Mouse (Mus musculus) neural tube, embryonic 14.5 days (tissue): ENCODE results near the gene Wdfy4. TPM values are rescaled to one million over a fixed set of nuclear protein-coding genes. Genes with fewer than 3 reads are reported as not detected.

Source experiments
- ATAC-seq: fragments of 200-750 bp; cut with Nextera tagmentation; 2 replicates; pipeline ENCODE4 v1.8.0; 2017; ENCODE audit warnings: low read depth, mild to moderate bottlenecking, moderate TSS enrichment, moderate library complexity
- H3K27ac ChIP-seq: fragments of 300-500 bp; sonication (generic); 2 replicates; pipeline ENCODE4 v1.5.1; 2014; ENCODE audit warnings: low read depth, mild to moderate bottlenecking, control low read depth, low read length, moderate library complexity, mixed read lengths
- H3K27me3 ChIP-seq: fragments of 300-500 bp; sonication (generic); 2 replicates; pipeline ENCODE4 v1.6.1; 2014; ENCODE audit warnings: low read length; ENCODE audit not compliant: control insufficient read depth, insufficient read depth
- H3K36me3 ChIP-seq: fragments of 300-500 bp; sonication (generic); 2 replicates; pipeline ENCODE4 v1.6.1; 2014; ENCODE audit warnings: low read length, mixed read lengths; ENCODE audit not compliant: control insufficient read depth, insufficient read depth
- H3K4me1 ChIP-seq: fragments of 300-500 bp; sonication (generic); 2 replicates; pipeline ENCODE4 v1.6.1; 2014; ENCODE audit warnings: low read length; ENCODE audit not compliant: control insufficient read depth, insufficient read depth
- H3K4me2 ChIP-seq: fragments of 300-500 bp; sonication (generic); 2 replicates; pipeline ENCODE4 v1.6.1; 2014; ENCODE audit warnings: mild to moderate bottlenecking, low read depth, low read length, control low read depth
- H3K4me3 ChIP-seq: fragments of 300-500 bp; sonication (generic); 2 replicates; pipeline ENCODE4 v1.5.1; 2014; ENCODE audit warnings: low read depth, low read length, control low read depth, mixed read lengths
- H3K9ac ChIP-seq: fragments of 300-500 bp; sonication (generic); replicated peaks from 2 replicates; pipeline ENCODE4 v1.6.1; 2014; ENCODE audit warnings: low read depth, mild to moderate bottlenecking, control low read depth, low read length, mixed read lengths
- H3K9me3 ChIP-seq: fragments of 300-500 bp; sonication (generic); 2 replicates; pipeline ENCODE4 v1.6.1; 2016; ENCODE audit warnings: low read length; ENCODE audit not compliant: control insufficient read depth
- WGBS: fragments of 180-500 bp; shearing (Covaris S2); extraction: QIAGEN DNeasy Blood & Tissue Kit; methylation state at CpG from one replicate; pipeline ENCODE4 v1.1.7; 2014; 5-methylcytosine and 5-hydroxymethylcytosine counted together
- polyA plus RNA-seq: library from polyadenylated mRNA; unstranded; fragments of >200 nt; fragmentation: Nextera tagmentation; extraction: Ambion mirVana; gene quantifications from 2 replicates; pipeline ENCODE4 v1.2.1, GENCODE M21; 2014

The Wdfy4 gene
- polyA plus RNA-seq, 1 experiment from 2014 or later, result 0.25 TPM

- Histone ChIP-seq H3K27me3 (no peaks in the 10 kb centered on the region), H3K4me1 (0 out of 2 replicates have a peak, but pooled peaks cover 2% of the 10 kb centered on the region), H3K4me3 (peak within 1 kb of the TSS; percentile 8; the same call in 1 of the 2 replicates), H3K27ac (no peak within 1 kb of the TSS), H3K9ac (peak within 1 kb of the TSS; percentile 37; the same call in 1 of the 2 replicates), H3K4me2 (peak within 1 kb of the TSS; percentile 38), H3K36me3 (no peaks in the 10 kb centered on the region), H3K9me3 (no peaks in the 10 kb centered on the region)
- peak; percentile 88 for ATAC-seq
- 17% methylated on average over 28 of the region's 28 CpGs for WGBS
These were observed 28.8 kb upstream of the Wdfy4 start, which contains the start of gene Arhgap22 for GRCm38 (mm10) chr14:33213823-33214766. Gene Arhgap22, plus strand, starts transcription at chr14:33214026.

DNA sequence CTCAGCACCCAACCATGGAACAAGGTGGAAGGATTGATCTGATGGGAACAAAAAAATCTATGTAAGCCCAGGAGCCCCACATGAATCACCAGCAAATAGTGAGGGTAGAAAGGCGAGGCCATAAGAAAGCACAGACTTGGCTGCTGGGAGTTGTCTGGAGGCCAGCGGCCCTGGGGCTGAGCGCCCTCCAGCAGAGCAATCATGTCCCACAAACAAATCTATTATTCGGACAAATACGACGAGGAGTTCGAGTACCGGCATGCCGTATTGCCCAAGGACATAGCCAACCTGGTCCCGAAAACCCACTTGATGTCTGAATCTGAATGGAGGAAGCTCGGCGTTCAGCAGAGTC, 27.6 kb upstream of the Wdfy4 start:
- Histone ChIP-seq H3K27ac (no peak overlapping the region), H3K4me3 (no peak overlapping the region), H3K4me2 (no peak overlapping the region), H3K9ac (no peak overlapping the region), H3K4me1 (0 out of 2 replicates have a peak, but pooled peaks cover 2% of the 10 kb centered on the region), H3K27me3 (no peaks in the 10 kb centered on the region), H3K36me3 (no peaks in the 10 kb centered on the region), H3K9me3 (no peaks in the 10 kb centered on the region)
- ATAC-seq, result no peak
- WGBS, result 88% methylated on average over 12 of the region's 12 CpGs

DNA sequence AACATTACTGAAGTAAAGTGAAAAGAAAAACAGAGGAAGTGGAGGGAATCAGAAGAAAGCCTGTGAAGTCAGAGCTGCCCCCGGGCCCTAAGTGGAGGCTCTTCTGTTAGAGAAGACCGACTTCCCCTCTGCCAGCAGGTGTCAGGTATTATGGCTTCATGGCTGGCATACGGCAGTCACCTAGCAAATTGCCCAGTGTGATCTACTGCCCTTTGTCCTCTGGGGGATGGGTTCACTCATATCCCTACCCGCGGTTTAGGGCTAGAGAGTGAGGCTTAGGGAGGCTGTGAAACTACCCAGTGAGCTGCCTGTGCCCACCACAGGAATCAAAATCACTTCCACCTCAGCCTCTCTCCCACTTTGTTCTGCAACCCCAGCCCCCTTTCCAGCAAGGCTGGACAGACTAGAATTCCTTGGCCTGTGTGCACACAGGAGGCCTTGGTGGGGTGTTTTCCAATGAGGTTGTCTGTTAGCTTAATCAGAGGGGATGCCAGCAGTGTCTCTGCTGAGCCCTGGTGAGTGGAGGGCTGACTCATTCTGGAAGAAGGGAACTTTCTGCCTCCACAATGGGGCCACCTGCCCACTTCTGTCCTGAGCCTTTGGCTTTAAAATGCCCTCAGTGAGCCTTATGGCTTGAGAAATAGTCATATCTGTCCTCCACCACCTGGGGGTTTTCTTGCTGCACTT, 27.1 kb upstream of the Wdfy4 start:
- Histone ChIP-seq H3K36me3 (no peaks in the 10 kb centered on the region), H3K4me3 (no peak overlapping the region), H3K4me2 (no peak overlapping the region), H3K9ac (no peak overlapping the region), H3K9me3 (no peaks in the 10 kb centered on the region), H3K27ac (no peak overlapping the region), H3K27me3 (no peaks in the 10 kb centered on the region), H3K4me1 (0 out of 2 replicates have a peak, but pooled peaks cover 2% of the 10 kb centered on the region)
- whole genome bisulfite sequencing, result 55% methylated on average over 5 of the region's 5 CpGs
- ATAC-seq, result no peak

- H3K9me3 ChIP-seq, result no peaks in the 10 kb centered on the region
- 85% methylated on average over 8 of the region's 8 CpGs for WGBS
- no peaks in the 10 kb centered on the region for H3K27me3 ChIP-seq
- H3K9ac ChIP-seq, result no peak overlapping the region
- no peak overlapping the region for H3K4me3 ChIP-seq
- ATAC-seq, result no peak
- no peak overlapping the region for H3K27ac ChIP-seq
- no peak overlapping the region for H3K4me2 ChIP-seq
- H3K36me3 ChIP-seq, result no peaks in the 10 kb centered on the region
- 0 out of 2 replicates have a peak, but pooled peaks cover 2% of the 10 kb centered on the region for H3K4me1 ChIP-seq
These were observed 25.5 kb upstream of the Wdfy4 start for GRCm38 (mm10) chr14:33210806-33211205.

- no peak overlapping the region for H3K27ac ChIP-seq
- H3K9me3 ChIP-seq, result no peaks in the 10 kb centered on the region
- no peak overlapping the region for H3K4me3 ChIP-seq
- H3K4me2 ChIP-seq, result no peak overlapping the region
- no peak for ATAC-seq
- 49% methylated on average over 5 of the region's 5 CpGs for WGBS
- H3K4me1 ChIP-seq, result no peaks in the 10 kb centered on the region
- H3K36me3 ChIP-seq, result no peaks in the 10 kb centered on the region
- no peaks in the 10 kb centered on the region for H3K27me3 ChIP-seq
- no peak overlapping the region for H3K9ac ChIP-seq
These were observed 23.0 kb upstream of the Wdfy4 start for GRCm38 (mm10) chr14:33208331-33208730.

- Histone ChIP-seq H3K36me3 (no peaks in the 10 kb centered on the region), H3K9me3 (no peaks in the 10 kb centered on the region), H3K27me3 (no peaks in the 10 kb centered on the region), H3K4me2 (no peak overlapping the region), H3K4me3 (no peak overlapping the region), H3K9ac (no peak overlapping the region), H3K4me1 (no peaks in the 10 kb centered on the region), H3K27ac (no peak overlapping the region)
- no peak for ATAC-seq
- WGBS, result 16% methylated on average over 2 of the region's 2 CpGs
These were observed 21.7 kb upstream of the Wdfy4 start for GRCm38 (mm10) chr14:33207011-33207410.

- Histone ChIP-seq H3K27me3 (no peaks in the 10 kb centered on the region), H3K4me1 (no peaks in the 10 kb centered on the region), H3K4me2 (peak overlapping the region; percentile 31; the same call in 1 of the 2 replicates), H3K9ac (no peak overlapping the region), H3K9me3 (no peaks in the 10 kb centered on the region), H3K4me3 (no peak overlapping the region), H3K27ac (no peak overlapping the region), H3K36me3 (no peaks in the 10 kb centered on the region)
- WGBS, result 42% methylated on average over 24 of the region's 24 CpGs
- ATAC-seq, result peak; percentile 56
These were observed 20.1 kb upstream of the Wdfy4 start for GRCm38 (mm10) chr14:33205280-33205965.

DNA sequence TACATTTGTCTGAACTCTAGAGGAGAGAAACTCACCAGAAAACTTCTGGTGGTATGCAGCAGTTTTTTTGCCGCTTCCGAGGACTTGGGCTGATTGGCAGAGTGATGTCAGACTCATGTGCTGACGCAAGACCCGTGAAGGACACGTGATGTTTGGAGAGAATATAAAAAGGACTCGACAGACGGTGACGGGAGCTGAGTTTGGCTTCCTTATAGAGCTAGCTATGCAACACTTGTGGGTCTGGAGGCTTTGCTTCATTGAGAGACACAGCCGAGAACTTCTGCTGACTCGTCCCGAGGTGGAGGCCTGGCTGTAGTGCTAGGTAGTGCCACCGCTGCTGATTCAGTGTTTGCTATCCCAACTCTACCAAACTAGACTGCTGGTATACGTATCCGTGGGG, 18.5 kb upstream of the Wdfy4 start:
- Histone ChIP-seq H3K36me3 (no peaks in the 10 kb centered on the region), H3K4me2 (no peak overlapping the region), H3K27ac (no peak overlapping the region), H3K27me3 (no peaks in the 10 kb centered on the region), H3K9ac (no peak overlapping the region), H3K4me1 (no peaks in the 10 kb centered on the region), H3K4me3 (no peak overlapping the region), H3K9me3 (no peaks in the 10 kb centered on the region)
- no peak for ATAC-seq
- 88% methylated on average over 14 of the region's 14 CpGs for WGBS
